Mouse (Mus musculus) neural tube, embryonic 12.5 days (tissue): Measurements from ENCODE around the gene Camsap3. TPM values are rescaled to one million over a fixed set of nuclear protein-coding genes. Genes with fewer than 3 reads are reported as not detected.

ENCODE experiments used
- ATAC-seq: fragments of 200-750 bp; cut with Nextera tagmentation; 2 replicates; pipeline ENCODE4 v1.8.0; 2017; ENCODE audit warnings: low read depth, mild to moderate bottlenecking, moderate TSS enrichment, moderate library complexity; ENCODE audit not compliant: low FRiP score
- H3K27ac ChIP-seq: fragments of 300-500 bp; sonication (generic); 2 replicates; pipeline ENCODE4 v1.5.1; 2016
- H3K27me3 ChIP-seq: fragments of 300-500 bp; sonication (generic); replicated peaks from 2 replicates; pipeline ENCODE4 v1.6.1; 2016; ENCODE audit warnings: mild to moderate bottlenecking
- H3K36me3 ChIP-seq: fragments of 300-500 bp; sonication (generic); 2 replicates; pipeline ENCODE4 v1.6.1; 2016; ENCODE audit warnings: mild to moderate bottlenecking
- H3K4me1 ChIP-seq: fragments of 300-500 bp; sonication (generic); 2 replicates; pipeline ENCODE4 v1.6.1; 2016
- H3K4me2 ChIP-seq: fragments of 300-500 bp; sonication (generic); replicated peaks from 2 replicates; pipeline ENCODE4 v1.6.1; 2016; ENCODE audit warnings: mild to moderate bottlenecking
- H3K4me3 ChIP-seq: fragments of 300-500 bp; sonication (generic); 2 replicates; pipeline ENCODE4 v1.5.1; 2016
- H3K9ac ChIP-seq: fragments of 300-500 bp; sonication (generic); 2 replicates; pipeline ENCODE4 v1.6.1; 2016; ENCODE audit warnings: mild to moderate bottlenecking
- H3K9me3 ChIP-seq: fragments of 300-500 bp; sonication (generic); 2 replicates; pipeline ENCODE4 v1.6.1; 2016; ENCODE audit warnings: mild to moderate bottlenecking
- WGBS: fragments of 180-500 bp; shearing (Covaris S2); methylation state at CpG from one replicate; pipeline ENCODE4 v1.1.7; 2016; 5-methylcytosine and 5-hydroxymethylcytosine counted together
- polyA plus RNA-seq: library from polyadenylated mRNA; unstranded; fragments of >200 nt; fragmentation: Nextera tagmentation; extraction: Ambion mirVana; gene quantifications from 2 replicates; pipeline ENCODE4 v1.2.1, GENCODE M21; 2016

The Camsap3 gene
- polyA plus RNA-seq, 1 experiment from 2014 or later, result 28.0 TPM

- no peaks in the 10 kb centered on the region for H3K36me3 ChIP-seq
- no peak overlapping the region for H3K4me3 ChIP-seq
- H3K27me3 ChIP-seq, result 0 out of 2 replicates have a peak, but pooled peaks cover 2% of the 10 kb centered on the region
- no peak overlapping the region for H3K27ac ChIP-seq
- no peaks in the 10 kb centered on the region for H3K4me1 ChIP-seq
- ATAC-seq, result no peak
- H3K4me2 ChIP-seq, result no peak overlapping the region
- H3K9ac ChIP-seq, result no peak overlapping the region
- H3K9me3 ChIP-seq, result no peaks in the 10 kb centered on the region
- 86% methylated on average over 6 of the region's 6 CpGs for WGBS
These were observed 59.9 kb downstream of the Camsap3 start for GRCm38 (mm10) chr8:3646824-3647531.

DNA sequence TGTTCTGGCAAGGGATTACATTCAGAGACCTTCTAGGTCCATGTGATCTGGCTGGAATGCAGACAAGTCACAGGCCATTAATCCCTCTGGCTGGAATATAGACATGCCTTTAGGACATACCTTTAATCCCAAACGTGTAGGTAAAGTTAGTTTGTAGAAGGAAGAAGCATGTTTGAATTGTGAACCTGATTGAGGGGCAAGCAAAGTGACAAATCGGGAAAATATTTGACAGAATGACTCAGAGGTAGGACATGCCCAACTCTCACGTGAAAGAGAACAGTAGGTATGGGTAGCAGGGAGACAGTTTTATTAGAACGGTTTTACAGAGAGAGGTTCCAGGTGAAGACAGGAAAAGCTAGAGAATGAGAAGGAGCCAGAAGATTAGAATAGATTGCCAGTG is 60.5 kb downstream of the Camsap3 start:
- H3K4me3 ChIP-seq, result no peak overlapping the region
- 0 out of 2 replicates have a peak, but pooled peaks cover 2% of the 10 kb centered on the region for H3K27me3 ChIP-seq
- no peak overlapping the region for H3K27ac ChIP-seq
- no peaks in the 10 kb centered on the region for H3K9me3 ChIP-seq
- H3K4me1 ChIP-seq, result no peaks in the 10 kb centered on the region
- no peak overlapping the region for H3K4me2 ChIP-seq
- no peak overlapping the region for H3K9ac ChIP-seq
- 85% methylated on average over 4 of the region's 4 CpGs for WGBS
- no peaks in the 10 kb centered on the region for H3K36me3 ChIP-seq
- no peak for ATAC-seq

DNA sequence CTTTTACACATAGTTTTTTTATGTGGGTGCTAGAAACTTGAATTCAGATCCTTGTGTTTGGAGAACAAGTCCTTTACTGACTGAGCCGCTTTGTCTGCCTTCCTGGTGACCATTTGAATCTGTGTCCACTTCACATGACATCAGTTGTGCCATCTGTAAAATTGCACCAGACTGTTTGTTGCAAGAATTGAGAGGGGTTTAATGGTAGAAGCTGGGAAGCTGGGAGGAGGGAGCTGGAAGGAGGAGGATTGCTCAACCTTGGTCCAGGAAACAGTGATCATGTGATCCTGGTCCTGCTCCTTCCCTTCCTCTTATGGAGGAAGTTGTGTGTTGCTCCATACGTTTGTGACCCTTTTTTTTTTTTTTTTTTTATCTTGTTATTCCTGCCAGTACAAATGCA is 61.2 kb downstream of the Camsap3 start:
- Histone ChIP-seq H3K9ac (no peak overlapping the region), H3K4me2 (no peak overlapping the region), H3K27ac (no peak overlapping the region), H3K36me3 (no peaks in the 10 kb centered on the region), H3K4me3 (no peak overlapping the region), H3K27me3 (0 out of 2 replicates have a peak, but pooled peaks cover 2% of the 10 kb centered on the region), H3K4me1 (no peaks in the 10 kb centered on the region), H3K9me3 (no peaks in the 10 kb centered on the region)
- no peak for ATAC-seq
- 70% methylated on average over 2 of the region's 2 CpGs for WGBS

GRCm38 (mm10) chr8:3648990-3649389 is 61.9 kb downstream of the Camsap3 start:
- 36% methylated on average over 1 of the region's 1 CpGs for WGBS
- no peak overlapping the region for H3K27ac ChIP-seq
- ATAC-seq, result no peak

GRCm38 (mm10) chr8:3652845-3653244 is 65.8 kb downstream of the Camsap3 start:
- ATAC-seq, result no peak
- 68% methylated on average over 3 of the region's 3 CpGs for WGBS
- Histone ChIP-seq H3K9ac (no peak overlapping the region), H3K9me3 (no peaks in the 10 kb centered on the region), H3K4me3 (no peak overlapping the region), H3K4me1 (peaks cover 6% of the 10 kb centered on the region), H3K27me3 (no peaks in the 10 kb centered on the region), H3K36me3 (no peaks in the 10 kb centered on the region), H3K27ac (no peak overlapping the region), H3K4me2 (no peak overlapping the region)

More at GRCm38 (mm10) chr8:3648990-3649389, 61.9 kb downstream of the Camsap3 start:
- Histone ChIP-seq H3K27me3 (0 out of 2 replicates have a peak, but pooled peaks cover 2% of the 10 kb centered on the region), H3K4me3 (no peak overlapping the region), H3K4me2 (no peak overlapping the region), H3K36me3 (no peaks in the 10 kb centered on the region), H3K9ac (no peak overlapping the region), H3K4me1 (no peaks in the 10 kb centered on the region), H3K9me3 (no peaks in the 10 kb centered on the region)

GRCm38 (mm10) chr8:3654726-3655508 is 67.8 kb downstream of the Camsap3 start:
- no peaks in the 10 kb centered on the region for H3K27me3 ChIP-seq
- H3K36me3 ChIP-seq, result no peaks in the 10 kb centered on the region
- H3K9ac ChIP-seq, result no peak overlapping the region
- WGBS, result 72% methylated on average over 11 of the region's 11 CpGs
- ATAC-seq, result no peak
- no peak overlapping the region for H3K27ac ChIP-seq
- peaks cover 6% of the 10 kb centered on the region for H3K4me1 ChIP-seq
- no peak overlapping the region for H3K4me3 ChIP-seq
- no peak overlapping the region for H3K4me2 ChIP-seq
- no peaks in the 10 kb centered on the region for H3K9me3 ChIP-seq

- no peak within 1 kb of the TSS for H3K4me3 ChIP-seq
- ATAC-seq, result no peak
- no peaks in the 10 kb centered on the region for H3K36me3 ChIP-seq
- H3K9ac ChIP-seq, result no peak within 1 kb of the TSS
- no peaks in the 10 kb centered on the region for H3K27me3 ChIP-seq
- H3K9me3 ChIP-seq, result no peaks in the 10 kb centered on the region
- no peak within 1 kb of the TSS for H3K27ac ChIP-seq
- 71% methylated on average over 3 of the region's 3 CpGs for WGBS
- peaks cover 6% of the 10 kb centered on the region for H3K4me1 ChIP-seq
- no peak within 1 kb of the TSS for H3K4me2 ChIP-seq
These were observed 68.4 kb downstream of the Camsap3 start, which contains the start of gene Retn for GRCm38 (mm10) chr8:3655526-3655925. TSS of gene Retn (plus strand) at chr8:3655770.

DNA sequence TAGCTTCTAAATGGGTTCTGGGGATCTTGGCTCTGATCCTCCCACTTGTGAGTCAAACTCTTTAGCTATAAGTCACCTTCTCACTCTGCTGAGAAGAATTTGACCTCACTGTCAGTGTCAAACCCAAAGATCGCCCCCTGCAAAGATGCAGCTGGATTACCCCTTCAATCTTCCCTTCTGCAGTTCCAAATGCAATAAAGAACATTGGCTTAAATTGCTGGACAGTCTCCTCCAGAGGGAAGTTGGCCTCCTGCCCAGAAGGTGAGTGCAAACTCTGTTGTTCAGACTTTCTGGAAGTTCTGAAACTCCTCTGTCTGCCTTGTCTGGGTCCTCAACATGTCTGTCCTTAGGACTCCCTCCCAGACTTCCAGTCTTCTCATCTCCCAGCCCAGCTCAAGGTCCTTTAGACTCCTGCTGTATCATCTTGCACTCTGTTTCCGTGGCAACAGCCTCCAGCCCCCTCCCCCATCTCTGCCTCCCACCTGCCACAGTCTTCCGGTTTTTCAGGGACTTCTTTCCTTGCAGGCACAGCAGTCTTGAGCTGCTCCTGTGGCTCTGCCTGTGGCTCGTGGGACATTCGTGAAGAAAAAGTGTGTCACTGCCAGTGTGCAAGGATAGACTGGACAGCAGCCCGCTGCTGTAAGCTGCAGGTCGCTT is 69.8 kb downstream of the Camsap3 start:
- Histone ChIP-seq H3K4me3 (no peak overlapping the region), H3K27ac (no peak overlapping the region), H3K4me2 (peak overlapping the region; percentile 16), H3K9ac (0 out of 2 replicates have a peak overlapping the region, but pooled peaks have one; percentile 13), H3K27me3 (no peaks in the 10 kb centered on the region), H3K36me3 (no peaks in the 10 kb centered on the region), H3K4me1 (peaks cover 6% of the 10 kb centered on the region), H3K9me3 (no peaks in the 10 kb centered on the region)
- WGBS, result 22% methylated on average over 7 of the region's 7 CpGs
- peak; percentile 45; the same call in 1 of the 2 replicates for ATAC-seq

Other genes with a start within 250 kb of the Camsap3 start
- 0.13 TPM in 1 of 2 replicates, not detected in the other for gene A430078G23Rik, start 233.9 kb upstream of the Camsap3 start, polyA plus RNA-seq
- gene Arhgef18, start 194.3 kb upstream of the Camsap3 start, polyA plus RNA-seq, result 12.1 and 13.4 TPM in 2 replicates
- 3.4 and 4.2 TPM in 2 replicates for gene Pex11g, start 119.6 kb upstream of the Camsap3 start, polyA plus RNA-seq
- 0.22 TPM in 1 of 2 replicates, not detected in the other for gene Tex45, start 116.4 kb upstream of the Camsap3 start, polyA plus RNA-seq
- 81.8 and 87.0 TPM in 2 replicates for gene Zfp358, start 94.2 kb upstream of the Camsap3 start, polyA plus RNA-seq
- gene Mcoln1, start 86.8 kb upstream of the Camsap3 start, polyA plus RNA-seq, result 74.4 and 78.9 TPM in 2 replicates
- 31.2 and 33.9 TPM in 2 replicates for gene Pnpla6, start 71.9 kb upstream of the Camsap3 start, polyA plus RNA-seq
- gene C330021F23Rik, start 19.3 kb upstream of the Camsap3 start, polyA plus RNA-seq, result 1.3 and 1.8 TPM in 2 replicates
- gene Xab2, start 34.0 kb downstream of the Camsap3 start, polyA plus RNA-seq, result 62.3 and 67.2 TPM in 2 replicates
- gene Pet100, start 34.3 kb downstream of the Camsap3 start, polyA plus RNA-seq, result 129 and 134 TPM in 2 replicates
- gene Pcp2, start 38.3 kb downstream of the Camsap3 start, polyA plus RNA-seq, result 0.37 and 0.40 TPM in 2 replicates
- 24.5 and 26.5 TPM in 2 replicates for gene Stxbp2, start 43.7 kb downstream of the Camsap3 start, polyA plus RNA-seq
- gene Retn, start 68.5 kb downstream of the Camsap3 start, polyA plus RNA-seq, result 0.45 TPM in 1 of 2 replicates, not detected in the other
- 0.13 TPM in 1 of 2 replicates, not detected in the other for gene Mcemp1, start 78.5 kb downstream of the Camsap3 start, polyA plus RNA-seq
- gene Fcor, start 85.1 kb downstream of the Camsap3 start, polyA plus RNA-seq, result 7.1 and 8.0 TPM in 2 replicates
- 44.5 and 45.6 TPM in 2 replicates for gene Trappc5, start 89.0 kb downstream of the Camsap3 start, polyA plus RNA-seq
- 0.30 and 0.41 TPM in 2 replicates for gene Fcer2a, start 106.9 kb downstream of the Camsap3 start, polyA plus RNA-seq
- not detected in 2 replicates for gene Clec4g, start 133.4 kb downstream of the Camsap3 start, polyA plus RNA-seq
- not detected in 2 replicates for gene Cd209a, start 161.7 kb downstream of the Camsap3 start, polyA plus RNA-seq